Comparison of ENCODE assay signal across 9 mouse cellular contexts in genomic region chr6:50304949-50305491, GRCm38 (mm10). TPM values are rescaled to one million over a fixed set of nuclear protein-coding genes. Genes with fewer than 3 reads are reported as not detected.
A peak's percentile ranks its signal among the peaks of the same experiment; 100 is the strongest.
DNase-seq lines count a peak whose midpoint lies in the region; ATAC-seq and TF ChIP-seq lines count a peak whose summit lies in the region.
"Had no signal": no experiment of that assay in that cellular context is flagged by ENCODE, and none has a peak within 500 bp of the region (broad histone marks: within the 10 kb centered on the region; RNA-seq: fewer than 3 reads in every experiment).

No protein-coding gene starts in this region.

- no peaks in the 10 kb centered on the region for H3K27me3 ChIP-seq in intestine, embryonic 14.5 days (replicated peaks; ENCODE audit: control insufficient read depth, insufficient read depth, low read length)
- H3K27me3 ChIP-seq in intestine, embryonic 16.5 days (replicated peaks; ENCODE audit: control insufficient read depth, insufficient read depth, low read length) = no peaks in the 10 kb centered on the region
- no peaks in the 10 kb centered on the region for H3K27me3 ChIP-seq in cerebellum, adult 2 months (ENCODE audit: control insufficient read depth, insufficient read depth, low read length)
- no peaks in the 10 kb centered on the region for H3K27me3 ChIP-seq in splenic B cell, adult 2 months (ENCODE audit: control insufficient read depth, insufficient read depth, low read length, poor library complexity, severe bottlenecking)
- H3K27me3 ChIP-seq: stomach, embryonic 15.5 days had no signal

- ATAC-seq in intestine, embryonic 14.5 days (replicated peaks; ENCODE audit: low FRiP score, low TSS enrichment, low read depth) = 0 out of 2 replicates have a peak, but pooled peaks have one; percentile 26
- ATAC-seq in intestine, embryonic 16.5 days = no peak; the same call in 1 of the 2 replicates

- no peak overlapping the region for H3K9ac ChIP-seq in intestine, embryonic 14.5 days (ENCODE audit: low read length)
- H3K9ac ChIP-seq in intestine, embryonic 16.5 days (ENCODE audit: low read depth, low read length) = no peak overlapping the region
- H3K9ac ChIP-seq: stomach, embryonic 15.5 days had no signal

- peak; percentile 93 for TF ChIP-seq CTCF in cerebellum, adult 2 months (IDR thresholded peaks at IDR 0.05; ENCODE audit: borderline replicate concordance, insufficient read depth, low read depth, low read length)

- TF ChIP-seq POLR2A in cerebellum, adult 2 months (IDR thresholded peaks at IDR 0.05; ENCODE audit: borderline replicate concordance, insufficient read depth, low read length) = no peak

- no peaks in the 10 kb centered on the region for H3K9me3 ChIP-seq in intestine, embryonic 14.5 days (ENCODE audit: control insufficient read depth, low read length)
- no peaks in the 10 kb centered on the region for H3K9me3 ChIP-seq in intestine, embryonic 16.5 days (ENCODE audit: control insufficient read depth, low read length)
- H3K9me3 ChIP-seq: stomach, embryonic 15.5 days had no signal

- no peaks in the 10 kb centered on the region for H3K4me1 ChIP-seq in intestine, embryonic 14.5 days (replicated peaks; ENCODE audit: control insufficient read depth, insufficient read depth, low read length)
- no peaks in the 10 kb centered on the region for H3K4me1 ChIP-seq in intestine, embryonic 16.5 days (ENCODE audit: control insufficient read depth, insufficient read depth, low read length)
- H3K4me1 ChIP-seq in cerebellum, adult 2 months (ENCODE audit: control insufficient read depth, insufficient read depth, low read length) = no peaks in the 10 kb centered on the region
- H3K4me1 ChIP-seq: stomach, embryonic 15.5 days had no signal

- no peak overlapping the region for H3K4me2 ChIP-seq in intestine, embryonic 14.5 days (ENCODE audit: low read length)
- no peak overlapping the region for H3K4me2 ChIP-seq in intestine, embryonic 16.5 days (ENCODE audit: low read depth, low read length)
- H3K4me2 ChIP-seq: stomach, embryonic 15.5 days had no signal

- intact Hi-C loops in left cerebral cortex, postnatal 4 days (cut with DNase I) = loop anchor here (5.0 kb wide), 1 partner anchor 232 kb away; no protein-coding TSS in a partner anchor

- DNase-seq in intestine, embryonic 14.5 days (ENCODE audit: low spot score) = peak; percentile 89
- peak; percentile 68 to 81 for DNase-seq in cerebellum, adult 2 months
- peak; percentile 83 for DNase-seq in frontal cortex, postnatal 36 days (ENCODE audit: low spot score in 2 of 2)
- peak; percentile 80 for DNase-seq in kidney, adult 18-20 months
- DNase-seq in left cerebral cortex, postnatal 4 days = peak; percentile 78
- peak; percentile 41 to 73 for DNase-seq in natural killer cell, adult 2 months (ENCODE audit: low spot score in 2 of 2)
- DNase-seq in splenic B cell, adult 2 months (ENCODE audit: low read depth, low spot score) = peak; percentile 81

- WGBS in intestine, embryonic 14.5 days = 65% methylated on average over 4 of the region's 4 CpGs
- WGBS in intestine, embryonic 16.5 days = 61% methylated on average over 4 of the region's 4 CpGs
- WGBS in cerebellum, adult 2 months = 70% methylated on average over 4 of the region's 4 CpGs

- no peaks in the 10 kb centered on the region for H3K36me3 ChIP-seq in intestine, embryonic 14.5 days (ENCODE audit: control insufficient read depth, insufficient read depth, low read length)
- H3K36me3 ChIP-seq in intestine, embryonic 16.5 days (ENCODE audit: control insufficient read depth, insufficient read depth, low read length) = no peaks in the 10 kb centered on the region
- no peaks in the 10 kb centered on the region for H3K36me3 ChIP-seq in splenic B cell, adult 2 months (ENCODE audit: control insufficient read depth, insufficient read depth, low read length, poor library complexity, severe bottlenecking)

- no peak overlapping the region for H3K27ac ChIP-seq in intestine, embryonic 14.5 days (ENCODE audit: low read depth)
- H3K27ac ChIP-seq in intestine, embryonic 16.5 days (ENCODE audit: low read length) = no peak overlapping the region
- H3K27ac ChIP-seq in cerebellum, adult 2 months (ENCODE audit: insufficient read depth, low read length) = no peak overlapping the region
- H3K27ac ChIP-seq: stomach, embryonic 15.5 days had no signal

- H3K4me3 ChIP-seq in intestine, embryonic 14.5 days (ENCODE audit: low read depth, low read length) = no peak overlapping the region
- H3K4me3 ChIP-seq in intestine, embryonic 16.5 days (ENCODE audit: low read length) = no peak overlapping the region
- no peak overlapping the region for H3K4me3 ChIP-seq in cerebellum, adult 2 months (replicated peaks; ENCODE audit: insufficient read depth, low read depth, low read length)
- H3K4me3 ChIP-seq: stomach, embryonic 15.5 days had no signal

RNA-seq across cellular contexts. Expression of gene Gsdme, which starts 41.4 kb away (rescaled TPM):
- 35.2 and 37.8 TPM in 2 replicates for polyA plus RNA-seq in intestine, embryonic 14.5 days (2014; fragmentation: Nextera tagmentation; extraction: Ambion mirVana)
- polyA plus RNA-seq in intestine, embryonic 16.5 days (2015; fragmentation: Nextera tagmentation; extraction: Ambion mirVana) = 27.4 and 27.8 TPM in 2 replicates
- polyA plus RNA-seq in cerebellum, adult 2 months (2012; rRNA removed) = 16.1 and 17.0 TPM in 2 replicates
- total RNA-seq in left cerebral cortex, postnatal 4 days (2021) = 10 to 100 TPM; 22.8 to 24.4 TPM
